Mouse (Mus musculus): ENCODE results near the gene Ube4b. TPM values are rescaled to one million over a fixed set of nuclear protein-coding genes. Genes with fewer than 3 reads are reported as not detected.
A peak's percentile ranks its signal among the peaks of the same experiment; 100 is the strongest.
"Not testable (repeated sequence)": the region's sequence is repeated elsewhere in the genome, so short reads cannot be mapped to it uniquely, and the experiment has no call there.

Gene Ube4b
- total RNA-seq, 2 experiments from 2014 or later, result 65.8 to 85.7 TPM

GRCm38 (mm10) chr4:149440576-149440975, 14.0 kb upstream of the Ube4b start:
- DNase-seq, result no peak

DNA sequence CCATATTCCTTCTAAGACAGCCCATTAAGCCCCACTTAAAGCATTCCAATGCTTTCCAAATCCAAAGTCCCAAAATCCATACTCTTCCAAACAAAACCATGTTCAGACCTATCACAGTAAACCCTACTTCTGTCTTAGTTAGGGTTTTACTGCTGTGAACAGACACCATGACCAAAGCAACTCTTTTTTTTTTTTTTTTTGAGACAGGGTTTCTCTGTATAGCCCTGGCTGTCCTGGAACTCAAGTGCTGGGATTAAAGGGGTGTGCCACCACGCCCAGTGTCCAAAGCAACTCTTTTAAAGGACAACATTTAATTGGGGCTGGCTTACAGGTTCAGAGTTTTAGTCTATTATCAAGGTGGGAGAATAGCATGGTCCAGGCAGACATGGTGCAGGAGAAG, 5.3 kb upstream of the Ube4b start:
- DNase-seq, result not testable (repeated sequence)

DNA sequence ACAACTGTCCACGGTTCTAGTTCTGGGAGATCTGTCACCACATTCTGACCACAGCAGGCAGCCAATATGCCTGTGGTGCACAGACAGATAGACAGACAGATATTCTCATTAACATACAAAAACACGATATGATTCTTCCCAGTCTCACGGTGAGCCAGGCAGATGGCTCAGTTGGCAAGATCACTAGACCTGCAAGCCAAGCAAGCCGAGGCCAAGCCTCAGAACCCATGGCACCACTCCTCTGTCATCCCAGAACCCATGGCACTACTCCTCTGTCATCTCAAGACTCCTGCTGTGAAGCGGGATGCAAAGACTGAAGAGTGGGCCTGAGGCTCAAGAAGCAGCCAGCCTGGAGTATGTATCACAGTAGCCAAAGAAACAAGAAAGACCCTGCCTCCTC, 3.0 kb upstream of the Ube4b start:
- DNase-seq, result no peak

- peak; percentile 33 to 61 for DNase-seq
Measured at GRCm38 (mm10) chr4:149425801-149426292, 702 bp downstream of the Ube4b start.

- peak; percentile 17 to 41 for DNase-seq
Measured at GRCm38 (mm10) chr4:149424755-149425154, 1.8 kb downstream of the Ube4b start.

- no peak for DNase-seq
Measured at GRCm38 (mm10) chr4:149417854-149418365, 8.6 kb downstream of the Ube4b start.

DNA sequence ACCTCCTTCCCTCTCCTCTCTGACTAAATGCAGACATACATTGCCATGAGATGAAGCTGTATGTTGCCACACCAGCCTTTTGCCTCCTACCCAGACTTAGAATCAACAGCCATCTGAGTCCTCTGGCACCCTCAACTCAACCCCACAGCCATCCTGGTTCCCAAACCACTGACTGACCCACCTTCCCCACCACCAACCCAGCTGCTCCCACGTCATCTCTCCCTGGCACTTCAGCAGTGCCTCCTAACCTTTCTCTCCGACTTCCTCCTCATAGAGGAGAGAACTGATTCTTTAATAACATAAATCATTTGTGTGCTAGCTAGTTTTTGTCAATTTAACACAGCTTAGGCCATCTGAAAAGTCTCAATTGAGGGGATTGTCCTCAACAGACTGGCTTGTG, 9.6 kb downstream of the Ube4b start:
- DNase-seq, result no peak

GRCm38 (mm10) chr4:149416417-149416816, 10.1 kb downstream of the Ube4b start:
- DNase-seq, result no peak

- DNase-seq, result no peak
Measured at GRCm38 (mm10) chr4:149415651-149416169, 10.8 kb downstream of the Ube4b start.

DNA sequence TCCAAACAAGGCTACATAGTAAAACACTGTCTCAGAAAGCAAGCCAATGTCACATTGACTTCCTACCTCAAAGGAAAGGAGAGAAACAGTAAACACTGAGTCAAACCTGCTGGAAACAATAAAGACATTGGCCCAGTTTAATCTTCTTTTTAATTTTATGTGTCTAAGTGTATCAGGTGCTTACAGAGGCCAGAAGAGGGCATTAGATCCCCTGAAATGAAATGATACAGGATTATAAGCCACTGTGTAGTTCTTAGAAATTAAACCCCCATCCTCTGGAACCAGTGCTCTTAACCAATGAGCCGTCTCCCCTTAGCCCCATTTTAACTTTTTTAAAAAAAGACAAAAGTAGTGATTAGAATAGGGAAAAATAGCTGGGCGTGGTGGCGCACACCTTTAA, 12.3 kb downstream of the Ube4b start:
- no peak for DNase-seq

- DNase-seq, result no peak
Measured at GRCm38 (mm10) chr4:149409759-149410158, 16.8 kb downstream of the Ube4b start.

GRCm38 (mm10) chr4:149408331-149408730, 18.2 kb downstream of the Ube4b start:
- DNase-seq, result no peak

GRCm38 (mm10) chr4:149407461-149407860, 19.1 kb downstream of the Ube4b start:
- DNase-seq, result no peak

DNA sequence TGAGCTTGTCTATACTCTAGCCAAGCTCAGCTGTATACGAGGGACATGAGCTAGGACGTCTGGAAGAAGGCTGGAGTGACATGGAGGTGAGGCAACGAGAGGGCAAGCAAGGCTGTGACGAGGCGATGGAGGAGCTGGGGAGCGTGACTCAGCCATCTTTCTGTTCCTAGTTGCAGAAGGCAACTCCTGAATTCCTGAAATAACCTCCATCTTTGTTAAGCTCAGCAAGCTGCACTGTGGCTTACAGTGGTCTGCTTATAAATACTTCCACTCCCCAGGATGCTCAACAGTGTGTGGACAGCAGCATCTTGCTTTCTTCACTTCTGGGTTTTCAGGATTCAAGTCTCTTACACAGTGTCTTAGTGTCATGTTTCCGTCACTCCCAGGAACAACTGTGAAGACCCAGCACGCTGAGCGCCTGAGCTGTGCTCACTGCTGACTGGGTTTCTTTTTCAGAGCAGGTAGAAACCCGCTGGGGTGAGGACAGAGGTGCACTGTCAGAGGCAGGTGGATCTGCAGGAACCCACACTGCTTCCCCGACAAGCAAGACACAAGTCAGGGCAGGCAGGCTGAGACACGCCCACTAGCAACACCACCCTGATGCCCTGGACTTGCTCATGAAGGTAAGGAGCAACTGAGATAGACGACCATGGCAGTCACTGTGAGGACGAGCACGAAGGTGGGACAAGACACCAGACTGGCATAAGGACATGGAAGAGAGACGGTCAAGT, 20.7 kb downstream of the Ube4b start:
- no peak for DNase-seq

GRCm38 (mm10) chr4:149404640-149405465, 21.7 kb downstream of the Ube4b start:
- DNase-seq, result no peak

DNA sequence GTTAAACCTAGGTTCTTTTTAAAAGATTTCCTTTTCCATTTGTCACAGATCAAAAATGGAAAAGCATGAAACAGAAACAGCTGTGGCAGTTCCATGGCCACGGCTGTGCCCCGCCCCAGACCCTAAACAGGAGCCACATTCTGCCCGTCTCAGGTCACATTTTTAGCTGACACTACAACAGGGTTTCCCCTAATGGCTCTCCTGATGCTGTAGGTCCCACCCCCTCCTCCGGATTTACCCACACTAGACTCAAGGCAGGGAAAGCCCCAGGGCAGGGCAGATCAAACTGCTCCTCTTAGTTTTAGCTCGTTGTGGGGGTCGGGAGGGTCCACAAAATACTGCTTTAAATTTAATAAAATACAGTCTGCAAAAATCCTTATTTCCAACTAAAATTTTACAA, 23.5 kb downstream of the Ube4b start:
- no peak for DNase-seq

DNA sequence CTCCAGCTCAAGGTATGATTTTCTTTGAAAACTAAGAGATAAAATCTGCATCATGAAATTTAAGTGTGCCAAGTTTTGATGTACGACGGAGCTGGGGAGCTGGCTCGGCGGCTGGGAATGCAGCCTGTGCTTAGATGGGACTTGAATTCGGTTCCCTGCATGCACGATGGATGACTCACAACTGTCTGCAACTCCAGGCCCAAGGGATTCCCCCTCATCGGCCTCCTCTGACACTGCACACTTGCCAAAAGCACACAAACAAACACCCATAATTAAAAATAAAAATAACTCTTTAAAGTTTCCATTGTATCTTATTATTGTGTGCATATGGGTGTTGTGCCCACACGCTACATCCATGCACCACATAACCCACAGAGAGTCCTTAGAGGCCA, 25.0 kb downstream of the Ube4b start:
- DNase-seq, result peak; percentile 70 to 73

- DNase-seq, result no peak
Measured at GRCm38 (mm10) chr4:149400878-149401590, 25.5 kb downstream of the Ube4b start.

GRCm38 (mm10) chr4:149399331-149399910, 27.1 kb downstream of the Ube4b start:
- DNase-seq, result no peak

GRCm38 (mm10) chr4:149398181-149398735, 28.3 kb downstream of the Ube4b start:
- no peak for DNase-seq

All from adrenal gland, postnatal 36 days (tissue).